Mouse (Mus musculus): ENCODE data around the gene Simc1. TPM values are rescaled to one million over a fixed set of nuclear protein-coding genes. Genes with fewer than 3 reads are reported as not detected.
A peak's percentile ranks its signal among the peaks of the same experiment; 100 is the strongest.
"Not testable (repeated sequence)": the region's sequence is repeated elsewhere in the genome, so short reads cannot be mapped to it uniquely, and the experiment has no call there.

Simc1 gene
- polyA plus RNA-seq, 1 experiment from 2014 or later = 16.3 TPM

- 45% methylated on average over 2 of the region's 2 CpGs for WGBS
- TF ChIP-seq CTCF (IDR thresholded peaks at IDR 0.05; ENCODE audit: low read depth) = no peak
- DNase-seq (peak; percentile 37), ATAC-seq (ENCODE audit: insufficient read depth) (no peak)
- 0 out of 2 replicates have a peak, but pooled peaks cover 3% of the 10 kb centered on the region for H3K27me3 ChIP-seq (ENCODE audit: insufficient read depth, low read length)
- H3K4me2 ChIP-seq = no peak overlapping the region
- no peaks in the 10 kb centered on the region for H3K9me3 ChIP-seq (ENCODE audit: low read depth, low read length)
- no peak overlapping the region for H3K27ac ChIP-seq (ENCODE audit: low read depth)
- no peaks in the 10 kb centered on the region for H3K4me1 ChIP-seq (ENCODE audit: insufficient read depth)
- H3K36me3 ChIP-seq (ENCODE audit: insufficient read depth) = no peaks in the 10 kb centered on the region
- H3K4me3 ChIP-seq (ENCODE audit: low read depth, low read length) = no peak overlapping the region
- no peak overlapping the region for H3K9ac ChIP-seq
Observed at GRCm38 (mm10) chr13:54474996-54475395, 28.6 kb upstream of the Simc1 start.

GRCm38 (mm10) chr13:54475702-54476101, 27.9 kb upstream of the Simc1 start:
- TF ChIP-seq CTCF (IDR thresholded peaks at IDR 0.05; ENCODE audit: low read depth) = no peak
- 81% methylated on average over 5 of the region's 5 CpGs for WGBS
- no peaks in the 10 kb centered on the region for H3K9me3 ChIP-seq (ENCODE audit: low read depth, low read length)

GRCm38 (mm10) chr13:54479286-54479685, 24.3 kb upstream of the Simc1 start:
- ATAC-seq (ENCODE audit: insufficient read depth) (no peak), DNase-seq (peak; percentile 70)
- H3K4me2 ChIP-seq = no peak overlapping the region
- H3K4me1 ChIP-seq (ENCODE audit: insufficient read depth) = no peaks in the 10 kb centered on the region
- no peaks in the 10 kb centered on the region for H3K36me3 ChIP-seq (ENCODE audit: insufficient read depth)
- H3K27ac ChIP-seq (ENCODE audit: low read depth) = no peak overlapping the region
- no peaks in the 10 kb centered on the region for H3K9me3 ChIP-seq (ENCODE audit: low read depth, low read length)
- no peak overlapping the region for H3K4me3 ChIP-seq (ENCODE audit: low read depth, low read length)
- WGBS = 55% methylated on average over 3 of the region's 3 CpGs
- TF ChIP-seq CTCF (IDR thresholded peaks at IDR 0.05; ENCODE audit: low read depth) = no peak
- no peak overlapping the region for H3K9ac ChIP-seq
- 0 out of 2 replicates have a peak, but pooled peaks cover 3% of the 10 kb centered on the region for H3K27me3 ChIP-seq (ENCODE audit: insufficient read depth, low read length)

More at GRCm38 (mm10) chr13:54475702-54476101, 27.9 kb upstream of the Simc1 start:
- Histone ChIP-seq H3K36me3 (ENCODE audit: insufficient read depth) (no peaks in the 10 kb centered on the region), H3K4me2 (no peak overlapping the region), H3K27ac (ENCODE audit: low read depth) (no peak overlapping the region), H3K27me3 (ENCODE audit: insufficient read depth, low read length) (0 out of 2 replicates have a peak, but pooled peaks cover 3% of the 10 kb centered on the region), H3K4me1 (ENCODE audit: insufficient read depth) (no peaks in the 10 kb centered on the region), H3K9ac (no peak overlapping the region), H3K4me3 (ENCODE audit: low read depth, low read length) (no peak overlapping the region)
- ATAC-seq (ENCODE audit: insufficient read depth) = no peak
- no peak for DNase-seq

- no peak overlapping the region for H3K4me2 ChIP-seq
- 84% methylated on average over 14 of the region's 14 CpGs for WGBS
- no peak overlapping the region for H3K27ac ChIP-seq (ENCODE audit: low read depth)
- H3K9me3 ChIP-seq (ENCODE audit: low read depth, low read length) = no peaks in the 10 kb centered on the region
- DNase-seq = no peak
- no peaks in the 10 kb centered on the region for H3K36me3 ChIP-seq (ENCODE audit: insufficient read depth)
- H3K9ac ChIP-seq = no peak overlapping the region
- H3K4me3 ChIP-seq (ENCODE audit: low read depth, low read length) = no peak overlapping the region
- no peak for TF ChIP-seq CTCF (IDR thresholded peaks at IDR 0.05; ENCODE audit: low read depth)
- no peaks in the 10 kb centered on the region for H3K4me1 ChIP-seq (ENCODE audit: insufficient read depth)
- 0 out of 2 replicates have a peak, but pooled peaks cover 3% of the 10 kb centered on the region for H3K27me3 ChIP-seq (ENCODE audit: insufficient read depth, low read length)
- no peak for ATAC-seq (ENCODE audit: insufficient read depth)
Observed at GRCm38 (mm10) chr13:54481498-54481897, 22.1 kb upstream of the Simc1 start.

GRCm38 (mm10) chr13:54490411-54490810, 13.2 kb upstream of the Simc1 start:
- WGBS = 69% methylated on average over 5 of the region's 5 CpGs
- TF ChIP-seq CTCF (IDR thresholded peaks at IDR 0.05; ENCODE audit: low read depth) = no peak
- ATAC-seq (ENCODE audit: insufficient read depth) = no peak

GRCm38 (mm10) chr13:54491381-54491780, 12.2 kb upstream of the Simc1 start:
- Histone ChIP-seq H3K4me1 (ENCODE audit: insufficient read depth) (no peaks in the 10 kb centered on the region), H3K27ac (ENCODE audit: low read depth) (no peak overlapping the region), H3K4me2 (no peak overlapping the region), H3K9me3 (ENCODE audit: low read depth, low read length) (no peaks in the 10 kb centered on the region), H3K36me3 (ENCODE audit: insufficient read depth) (no peaks in the 10 kb centered on the region), H3K27me3 (ENCODE audit: insufficient read depth, low read length) (no peaks in the 10 kb centered on the region), H3K4me3 (ENCODE audit: low read depth, low read length) (no peak overlapping the region), H3K9ac (no peak overlapping the region)
- TF ChIP-seq CTCF (IDR thresholded peaks at IDR 0.05; ENCODE audit: low read depth) = no peak
- no peak for ATAC-seq (ENCODE audit: insufficient read depth)
- WGBS = 73% methylated on average over 6 of the region's 6 CpGs
- DNase-seq = no peak

More at GRCm38 (mm10) chr13:54490411-54490810, 13.2 kb upstream of the Simc1 start:
- no peak overlapping the region for H3K27ac ChIP-seq (ENCODE audit: low read depth)
- no peaks in the 10 kb centered on the region for H3K4me1 ChIP-seq (ENCODE audit: insufficient read depth)
- H3K4me3 ChIP-seq (ENCODE audit: low read depth, low read length) = no peak overlapping the region
- H3K9me3 ChIP-seq (ENCODE audit: low read depth, low read length) = no peaks in the 10 kb centered on the region
- DNase-seq = no peak
- H3K36me3 ChIP-seq (ENCODE audit: insufficient read depth) = no peaks in the 10 kb centered on the region
- no peak overlapping the region for H3K4me2 ChIP-seq
- no peaks in the 10 kb centered on the region for H3K27me3 ChIP-seq (ENCODE audit: insufficient read depth, low read length)
- H3K9ac ChIP-seq = no peak overlapping the region

GRCm38 (mm10) chr13:54499551-54499950, 4.0 kb upstream of the Simc1 start:
- H3K9me3 ChIP-seq (ENCODE audit: low read depth, low read length); DNase-seq; H3K9ac ChIP-seq; ATAC-seq (ENCODE audit: insufficient read depth); H3K4me2 ChIP-seq; H3K4me1 ChIP-seq (ENCODE audit: insufficient read depth); H3K36me3 ChIP-seq (ENCODE audit: insufficient read depth); H3K27me3 ChIP-seq (ENCODE audit: insufficient read depth, low read length); H3K27ac ChIP-seq (ENCODE audit: low read depth); H3K4me3 ChIP-seq (ENCODE audit: low read depth, low read length): not testable (repeated sequence)
- 91% methylated on average over 7 of the region's 7 CpGs for WGBS

- H3K4me3 ChIP-seq (ENCODE audit: low read depth, low read length) = no peak overlapping the region
- H3K9ac ChIP-seq = no peak overlapping the region
- DNase-seq (no peak), ATAC-seq (ENCODE audit: insufficient read depth) (no peak)
- WGBS = 48% methylated on average over 2 of the region's 2 CpGs
- no peak overlapping the region for H3K27ac ChIP-seq (ENCODE audit: low read depth)
- no peaks in the 10 kb centered on the region for H3K9me3 ChIP-seq (ENCODE audit: low read depth, low read length)
- no peaks in the 10 kb centered on the region for H3K27me3 ChIP-seq (ENCODE audit: insufficient read depth, low read length)
- H3K36me3 ChIP-seq (ENCODE audit: insufficient read depth) = no peaks in the 10 kb centered on the region
- no peak overlapping the region for H3K4me2 ChIP-seq
- TF ChIP-seq CTCF (IDR thresholded peaks at IDR 0.05; ENCODE audit: low read depth) = no peak
- peaks cover 7% of the 10 kb centered on the region; the same call in 1 of the 2 replicates for H3K4me1 ChIP-seq (ENCODE audit: insufficient read depth)
Observed at GRCm38 (mm10) chr13:54501352-54501751, 2.2 kb upstream of the Simc1 start.

Data from lung, embryonic 14.5 days (tissue).